Mouse (Mus musculus): Measurements from ENCODE around the gene Snap23. TPM values are rescaled to one million over a fixed set of nuclear protein-coding genes. Genes with fewer than 3 reads are reported as not detected.

Snap23 gene
- polyA plus RNA-seq, 1 experiment: 19.3 TPM

GRCm38 (mm10) chr2:120631957-120632356 is 64.5 kb downstream of the Snap23 start:
- Histone ChIP-seq H3K27ac (ENCODE audit: insufficient read depth, low read length) (no peak overlapping the region), H3K4me3 (ENCODE audit: insufficient read depth, low read length) (no peak overlapping the region), H3K4me1 (ENCODE audit: control insufficient read depth, insufficient read depth, low read length) (peaks cover 1% of the 10 kb centered on the region; the same call in 1 of the 2 replicates)
- no peak for TF ChIP-seq POLR2A (IDR thresholded peaks at IDR 0.05; ENCODE audit: extremely low read depth, insufficient read depth, low read length)
- no peak for TF ChIP-seq CTCF (IDR thresholded peaks at IDR 0.05; ENCODE audit: extremely low read depth, insufficient read depth, low read length)

- no peak overlapping the region for H3K4me3 ChIP-seq (ENCODE audit: insufficient read depth, low read length)
- no peak for TF ChIP-seq CTCF (IDR thresholded peaks at IDR 0.05; ENCODE audit: extremely low read depth, insufficient read depth, low read length)
- H3K27ac ChIP-seq (ENCODE audit: insufficient read depth, low read length): no peak overlapping the region
- H3K4me1 ChIP-seq (ENCODE audit: control insufficient read depth, insufficient read depth, low read length): no peaks in the 10 kb centered on the region
Measured at GRCm38 (mm10) chr2:120640835-120641234, 73.4 kb downstream of the Snap23 start.

GRCm38 (mm10) chr2:120643836-120644235 is 76.4 kb downstream of the Snap23 start:
- Histone ChIP-seq H3K27ac (ENCODE audit: insufficient read depth, low read length) (peak overlapping the region; percentile 76; the same call in 1 of the 2 replicates), H3K4me3 (ENCODE audit: insufficient read depth, low read length) (no peak overlapping the region), H3K4me1 (ENCODE audit: control insufficient read depth, insufficient read depth, low read length) (no peaks in the 10 kb centered on the region)
- TF ChIP-seq CTCF (IDR thresholded peaks at IDR 0.05; ENCODE audit: extremely low read depth, insufficient read depth, low read length) (no peak), POLR2A (IDR thresholded peaks at IDR 0.05; ENCODE audit: extremely low read depth, insufficient read depth, low read length) (no peak)

- Histone ChIP-seq H3K4me3 (ENCODE audit: insufficient read depth, low read length) (no peak overlapping the region), H3K4me1 (ENCODE audit: control insufficient read depth, insufficient read depth, low read length) (no peaks in the 10 kb centered on the region), H3K27ac (ENCODE audit: insufficient read depth, low read length) (no peak overlapping the region)
- TF ChIP-seq POLR2A (IDR thresholded peaks at IDR 0.05; ENCODE audit: extremely low read depth, insufficient read depth, low read length) (no peak), CTCF (IDR thresholded peaks at IDR 0.05; ENCODE audit: extremely low read depth, insufficient read depth, low read length) (no peak)
Measured at GRCm38 (mm10) chr2:120646777-120647176, 79.3 kb downstream of the Snap23 start.

Other genes with a start within 250 kb of the Snap23 start
- 56.5 and 58.2 TPM in 2 replicates for gene Vps39, start 214.5 kb upstream of the Snap23 start, polyA plus RNA-seq (2012; rRNA removed)
- gene Ganc, start 163.8 kb upstream of the Snap23 start, polyA plus RNA-seq (2012; rRNA removed): 10.7 and 11.3 TPM in 2 replicates
- gene Tmem87a, start 163.6 kb upstream of the Snap23 start, polyA plus RNA-seq (2012; rRNA removed): 22.4 and 24.4 TPM in 2 replicates
- gene Capn3, start 111.7 kb upstream of the Snap23 start, polyA plus RNA-seq (2012; rRNA removed): 4.9 and 7.5 TPM in 2 replicates
- 76.6 and 77.9 TPM in 2 replicates for gene Zfp106, start 3.8 kb upstream of the Snap23 start, polyA plus RNA-seq (2012; rRNA removed)
- gene Haus2, start 41.7 kb downstream of the Snap23 start, polyA plus RNA-seq (2012; rRNA removed): 17.4 TPM in 2 replicates
- gene Lrrc57, start 41.8 kb downstream of the Snap23 start, polyA plus RNA-seq (2012; rRNA removed): 44.1 and 46.4 TPM in 2 replicates
- 13.7 and 14.1 TPM in 2 replicates for gene Stard9, start 61.5 kb downstream of the Snap23 start, polyA plus RNA-seq (2012; rRNA removed)

Data from cortical plate, adult 2 months (tissue).